Mouse (Mus musculus): ENCODE data around the gene Kxd1.

Gene Kxd1

DNA sequence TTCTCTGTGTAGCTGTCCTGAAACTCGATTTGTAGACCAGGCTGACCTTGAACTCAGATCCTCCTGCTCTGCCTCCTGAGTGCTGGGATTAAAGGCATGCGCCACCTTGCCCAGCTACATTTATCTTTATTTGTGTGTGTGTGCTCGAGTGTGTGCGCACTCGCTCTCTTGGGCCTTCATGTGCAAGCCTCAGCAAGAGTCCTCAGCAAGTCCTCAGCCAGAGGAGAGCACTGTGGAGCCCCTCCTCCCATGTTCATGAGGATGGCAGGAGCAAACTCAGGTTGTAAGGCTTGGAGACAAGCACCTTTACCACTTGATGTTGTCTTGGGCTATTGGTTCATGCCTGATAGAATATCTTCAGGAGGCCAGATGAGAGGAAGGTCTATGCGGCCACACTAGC is 20.0 kb upstream of the Kxd1 start:
- DNase-seq (ENCODE audit: low spot score) = no peak

DNA sequence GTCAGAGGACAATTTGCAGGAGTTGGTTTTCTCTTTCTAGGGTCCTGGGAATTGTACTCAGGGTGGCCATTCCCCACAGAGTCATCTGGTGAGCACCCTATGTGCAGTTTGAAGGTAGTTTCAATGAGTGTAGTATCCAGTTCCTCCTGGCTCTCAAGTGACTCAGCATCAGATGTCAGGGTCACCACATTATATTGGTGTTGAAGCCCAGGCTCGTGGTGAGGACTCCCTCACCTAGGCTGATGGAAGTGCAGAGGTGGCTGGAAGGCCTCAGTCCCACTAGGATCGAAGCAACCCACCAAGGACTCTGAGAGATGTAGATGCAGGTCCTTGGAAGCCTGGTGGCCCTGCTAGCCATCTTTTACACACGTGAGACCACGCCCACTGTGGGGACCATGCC is 18.7 kb upstream of the Kxd1 start:
- DNase-seq (ENCODE audit: low spot score) = no peak

DNA sequence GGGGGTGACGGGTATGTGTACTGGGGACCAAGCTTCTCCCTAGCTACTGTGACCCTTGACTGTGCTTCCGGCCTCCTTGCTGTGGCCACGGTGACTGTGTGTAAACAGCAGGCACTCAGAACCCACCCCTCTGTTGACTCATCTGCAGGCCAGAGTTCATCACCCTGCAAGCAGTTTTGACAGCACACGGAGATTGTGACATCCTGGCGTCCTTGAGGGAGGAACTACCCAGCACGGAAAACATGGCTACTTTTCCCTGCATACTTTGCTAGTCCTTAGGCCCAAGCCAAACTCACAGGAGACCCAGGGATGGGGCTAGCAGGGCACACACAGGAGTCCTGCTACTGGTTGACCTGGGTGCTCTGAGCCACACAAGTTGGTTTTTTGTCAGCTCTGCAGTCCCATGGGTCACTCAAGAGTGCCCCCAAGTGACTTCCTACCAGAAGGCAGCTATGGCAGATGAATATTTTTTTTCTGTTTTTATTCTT is 16.5 kb upstream of the Kxd1 start:
- DNase-seq (ENCODE audit: low spot score) = no peak

DNA sequence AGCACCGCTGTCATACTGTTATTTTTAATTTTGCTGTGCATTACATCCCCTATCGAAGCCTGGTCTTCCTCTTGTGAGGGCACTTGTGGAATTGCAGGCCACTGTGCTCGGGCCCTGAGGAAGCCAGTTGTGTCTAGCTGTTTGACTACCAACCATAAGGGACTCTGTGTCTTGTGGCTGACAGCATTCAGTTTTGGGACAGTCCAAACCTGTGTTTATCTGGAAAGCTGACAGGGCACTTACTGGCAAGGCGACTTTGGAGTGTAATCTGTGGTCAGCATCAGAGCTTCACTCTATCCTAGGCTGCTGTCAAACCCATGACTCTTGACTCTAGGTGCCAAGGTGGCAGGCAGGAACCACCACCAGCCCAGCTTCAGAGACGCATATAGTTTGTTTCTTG is 13.3 kb upstream of the Kxd1 start:
- no peak for DNase-seq (ENCODE audit: low spot score)

DNA sequence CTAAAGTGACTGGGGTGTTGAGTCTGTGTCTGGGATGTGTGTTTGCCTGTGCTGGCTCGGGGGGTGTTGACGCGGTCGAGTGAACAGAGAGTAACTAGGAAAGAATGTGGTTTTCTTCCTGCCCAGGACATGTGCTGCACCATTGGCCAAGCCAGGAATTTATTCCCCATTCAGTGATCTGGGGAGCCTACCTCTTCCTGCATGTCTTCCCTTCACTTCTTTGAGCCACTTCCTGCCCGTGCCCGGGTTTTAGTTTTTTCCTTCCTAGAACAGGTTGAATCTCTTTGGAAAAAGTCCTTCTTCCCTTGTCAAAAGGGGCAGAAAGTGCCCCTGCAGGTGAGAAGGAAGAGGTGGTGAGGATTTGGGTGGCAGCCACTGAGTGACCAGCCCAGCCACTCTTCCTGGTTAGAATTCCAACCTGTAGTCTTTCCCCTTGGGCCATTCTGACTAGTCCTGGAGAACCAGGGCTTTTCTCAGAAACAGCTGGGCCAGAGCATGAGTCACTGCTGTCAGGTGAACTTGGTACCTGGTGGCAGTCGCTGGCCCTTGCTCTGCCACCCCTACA is 12.8 kb upstream of the Kxd1 start:
- no peak for DNase-seq (ENCODE audit: low spot score)

DNA sequence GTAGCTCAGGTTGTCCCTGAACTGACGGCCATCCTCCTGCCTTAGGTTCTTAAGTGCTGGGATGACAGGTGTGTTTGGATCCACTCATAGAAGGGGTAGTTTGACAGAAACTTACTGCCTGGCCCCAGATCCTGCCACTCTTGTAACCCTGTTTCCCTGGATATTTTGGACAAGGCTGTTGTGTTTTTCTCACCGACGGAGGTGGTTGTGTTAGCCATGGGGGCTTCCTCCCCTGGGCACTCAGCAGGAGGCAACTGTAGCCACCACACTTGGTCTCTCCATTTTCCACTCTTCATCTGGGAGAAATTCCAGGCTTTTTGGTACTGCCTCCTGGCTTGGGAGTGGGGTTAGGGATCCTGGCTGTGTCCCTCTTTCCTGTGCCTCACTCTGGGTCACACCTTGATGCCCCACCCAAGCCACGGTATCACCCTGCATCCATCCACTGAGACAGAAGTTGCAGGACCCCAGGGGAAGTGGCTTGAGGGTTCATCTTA is 12.3 kb upstream of the Kxd1 start:
- no peak for DNase-seq (ENCODE audit: low spot score)

DNA sequence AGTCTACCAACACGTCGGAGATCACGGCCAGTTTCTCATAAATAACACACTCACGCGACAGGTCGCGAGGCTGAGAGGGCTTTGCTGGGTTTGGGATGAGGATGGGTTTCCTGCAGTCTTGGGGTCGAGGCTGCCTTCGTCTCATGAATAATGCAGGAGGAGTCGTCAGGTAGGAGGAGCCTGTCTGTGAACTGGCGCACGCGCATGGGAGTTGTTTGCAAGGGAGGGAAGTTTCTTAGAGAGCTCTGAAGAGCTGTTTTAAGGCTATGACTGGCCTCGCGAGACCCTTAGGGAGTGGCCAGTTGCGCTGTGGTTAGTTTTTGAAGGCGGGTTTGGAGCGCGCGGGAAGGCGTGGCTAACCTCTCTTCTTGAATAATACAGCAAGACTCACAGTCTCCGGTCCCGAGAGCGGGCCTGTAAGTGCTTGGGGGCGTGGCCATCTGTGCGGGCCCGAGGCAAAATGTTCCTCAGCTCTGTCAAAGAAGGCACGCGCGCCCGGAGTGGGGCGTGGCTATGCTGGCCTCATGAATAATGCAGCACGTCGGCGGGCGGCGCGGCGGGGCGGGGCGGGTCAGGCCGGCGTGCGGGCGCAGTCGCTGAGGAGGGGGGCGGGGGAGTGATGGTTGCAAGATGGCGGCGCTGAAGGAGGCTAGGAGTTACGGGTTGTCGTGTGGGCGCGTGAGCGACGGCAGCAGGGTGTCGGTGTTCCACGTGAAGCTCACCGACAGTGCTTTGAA is 11.5 kb upstream of the Kxd1 start, which contains the start of gene Ell:
Ell (plus strand) TSS at position 381 of the 737 bp plus-strand sequence.
- DNase-seq (ENCODE audit: low spot score) = peak; percentile 99

DNA sequence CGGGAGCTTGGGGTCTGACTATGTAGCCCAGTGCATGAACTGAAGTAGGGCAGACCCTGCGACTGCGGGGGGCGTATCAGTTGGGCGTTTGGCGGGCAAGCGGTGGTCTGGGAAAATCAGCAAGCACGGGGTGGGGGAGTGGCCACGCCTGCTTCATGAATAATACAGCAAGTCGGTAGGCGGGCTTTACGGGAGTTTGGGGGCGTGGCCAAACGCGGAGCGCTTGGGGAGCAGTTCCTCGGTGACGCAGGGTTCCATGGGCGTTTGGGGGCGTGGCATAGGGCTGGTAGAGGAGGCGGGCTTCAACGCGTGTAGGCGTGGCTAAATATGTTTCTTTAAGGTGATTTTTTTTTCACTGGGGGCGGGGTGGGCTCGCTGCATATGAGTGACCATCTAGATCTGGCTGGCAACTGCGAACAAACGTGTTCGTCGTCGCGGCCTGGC is 10.9 kb upstream of the Kxd1 start:
- peak; percentile 100 for DNase-seq (ENCODE audit: low spot score)

DNA sequence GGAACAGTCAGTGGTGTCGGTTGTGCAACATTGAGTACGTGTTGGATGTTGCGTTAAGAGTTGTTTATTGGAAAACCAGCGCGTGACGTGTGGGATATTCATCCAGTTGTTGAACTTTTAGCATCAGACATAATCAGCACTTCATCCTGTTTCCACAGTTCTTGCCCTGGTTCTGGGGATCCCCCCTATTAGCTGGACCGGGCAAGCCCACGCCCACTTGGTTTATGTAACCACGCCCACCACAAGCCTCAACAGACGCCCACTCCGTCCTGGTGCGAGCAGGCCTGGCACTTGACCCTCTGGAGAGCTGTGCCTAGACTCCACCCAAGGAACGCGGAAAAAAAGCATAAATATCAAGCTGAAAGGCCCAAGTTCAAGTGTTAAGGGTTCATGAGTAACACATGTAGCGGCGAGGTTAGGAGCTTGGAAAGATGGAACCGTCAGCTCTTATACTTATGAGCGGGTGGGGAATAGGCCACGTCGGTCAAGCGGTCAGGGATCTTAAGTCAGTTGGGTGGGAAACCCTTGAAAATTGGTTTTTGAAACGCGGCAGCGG is 10.3 kb upstream of the Kxd1 start:
- peak; percentile 52 for DNase-seq (ENCODE audit: low spot score)

DNA sequence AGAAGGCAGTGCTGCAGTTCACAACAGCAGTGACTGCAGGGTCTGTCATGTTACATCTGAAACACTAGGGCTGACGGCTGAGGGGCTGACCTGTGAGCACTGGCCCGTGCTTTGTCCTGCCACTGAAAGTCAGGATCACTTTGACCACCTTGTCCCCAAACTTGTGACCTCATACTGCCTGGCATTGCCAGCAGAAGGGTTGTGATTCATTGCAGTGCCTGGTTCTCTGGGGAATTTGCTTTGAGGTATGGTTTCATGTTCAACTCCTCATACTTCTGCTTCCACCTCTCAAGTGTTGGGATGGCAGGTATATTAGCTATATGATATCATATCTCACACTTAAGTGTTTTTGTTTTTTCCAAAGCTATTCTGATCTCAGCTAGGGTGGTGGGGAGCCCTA is 7.9 kb upstream of the Kxd1 start:
- no peak for DNase-seq (ENCODE audit: low spot score)

DNA sequence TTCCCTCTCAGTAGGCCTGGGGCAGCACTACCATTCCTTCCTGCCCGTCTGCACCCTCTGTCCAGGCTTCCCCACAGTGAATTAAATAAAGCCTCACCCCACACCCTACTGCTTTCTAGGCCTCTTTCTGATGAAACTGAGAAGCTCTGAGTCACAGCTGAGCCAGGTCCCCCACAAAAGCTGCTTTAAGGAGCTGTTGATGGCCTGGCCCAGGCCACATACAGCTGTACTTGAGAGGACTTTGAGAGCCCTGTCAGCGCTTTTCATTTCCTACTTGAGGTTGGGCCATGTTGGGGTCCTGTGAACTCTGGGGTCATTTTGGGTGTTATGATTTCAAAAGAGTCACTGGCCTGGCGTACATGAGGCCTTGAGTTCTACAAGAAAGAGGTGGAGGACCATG is 7.5 kb upstream of the Kxd1 start:
- DNase-seq (ENCODE audit: low spot score) = no peak

DNA sequence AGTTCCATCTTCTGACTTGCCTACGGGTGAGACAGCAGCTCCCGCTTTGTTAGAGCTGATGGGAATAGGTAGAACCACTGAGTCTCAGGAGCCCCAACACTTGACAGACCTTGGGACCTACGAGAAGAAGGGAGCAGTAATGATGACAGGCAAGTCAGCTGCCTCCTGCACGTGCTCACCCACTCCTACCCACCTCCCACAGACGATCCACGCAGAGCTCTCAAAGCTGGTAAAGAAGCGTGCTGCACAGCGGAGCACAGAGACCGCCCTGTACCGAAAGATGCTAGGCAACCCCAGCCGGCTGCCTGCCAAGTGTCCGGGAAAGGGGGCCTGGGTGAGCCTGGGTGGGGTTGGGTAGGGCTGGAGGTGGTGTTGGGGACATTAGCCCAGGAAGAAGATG is 6.5 kb upstream of the Kxd1 start:
- DNase-seq (ENCODE audit: low spot score) = no peak

DNA sequence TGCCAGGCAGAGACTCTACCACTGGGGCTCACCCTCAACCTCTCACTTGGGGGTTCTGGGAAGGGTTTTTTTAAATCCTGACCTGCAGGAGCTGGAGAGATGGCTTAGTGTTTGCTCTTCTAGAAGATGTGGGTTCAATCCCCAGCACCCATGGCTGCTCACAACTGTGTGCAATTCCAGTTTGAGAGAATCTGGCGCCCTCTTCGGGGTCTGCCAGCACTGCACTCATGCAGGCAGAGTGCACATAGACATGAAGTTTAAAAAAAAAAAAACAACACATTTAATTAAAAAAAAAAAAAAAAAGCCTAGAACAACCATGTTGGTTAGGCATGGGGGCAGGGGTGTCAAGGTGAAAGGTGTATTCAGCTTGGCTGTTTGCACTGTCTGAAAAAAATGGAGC is 2.6 kb upstream of the Kxd1 start:
- DNase-seq (ENCODE audit: low spot score) = no peak

DNA sequence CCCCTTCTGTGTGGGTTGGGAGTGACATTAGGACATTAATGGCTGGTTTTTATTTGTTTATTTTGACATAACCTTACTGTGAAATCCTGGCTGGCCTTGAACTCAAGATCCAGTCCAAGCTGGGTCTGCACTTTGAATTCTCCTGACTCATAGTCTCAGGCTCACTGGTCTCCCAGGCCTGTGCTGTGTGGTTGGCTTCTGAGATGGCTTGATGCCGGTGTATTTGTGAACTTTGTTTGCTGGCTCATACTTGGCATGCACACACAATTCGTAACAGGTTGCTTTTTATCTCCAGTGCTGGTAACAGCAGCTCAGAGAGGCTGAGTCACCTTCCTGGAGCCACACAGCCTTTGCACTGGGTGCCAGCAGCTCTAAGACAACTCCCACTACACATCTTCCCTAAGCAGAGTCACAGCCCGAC is 2.0 kb upstream of the Kxd1 start:
- no peak for DNase-seq (ENCODE audit: low spot score)

DNA sequence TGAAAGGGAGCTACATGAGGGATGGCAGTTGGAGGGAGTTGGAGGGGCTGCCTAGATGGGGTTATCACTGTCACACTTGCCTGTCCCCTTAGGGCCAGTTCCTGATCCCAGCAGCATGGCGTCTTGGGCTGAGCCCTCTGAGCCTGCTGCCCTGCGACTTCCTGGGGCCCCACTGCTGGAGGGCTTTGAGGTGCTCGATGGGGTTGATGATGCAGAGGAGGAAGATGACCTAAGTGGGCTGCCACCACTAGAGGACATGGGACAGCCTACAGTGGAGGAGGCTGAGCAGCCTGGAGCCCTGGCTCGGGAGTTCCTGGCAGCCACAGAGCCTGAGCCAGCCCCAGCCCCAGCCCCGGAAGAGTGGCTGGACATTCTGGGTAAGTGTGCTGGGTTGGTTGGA is 1.5 kb upstream of the Kxd1 start:
- no peak for DNase-seq (ENCODE audit: low spot score)

DNA sequence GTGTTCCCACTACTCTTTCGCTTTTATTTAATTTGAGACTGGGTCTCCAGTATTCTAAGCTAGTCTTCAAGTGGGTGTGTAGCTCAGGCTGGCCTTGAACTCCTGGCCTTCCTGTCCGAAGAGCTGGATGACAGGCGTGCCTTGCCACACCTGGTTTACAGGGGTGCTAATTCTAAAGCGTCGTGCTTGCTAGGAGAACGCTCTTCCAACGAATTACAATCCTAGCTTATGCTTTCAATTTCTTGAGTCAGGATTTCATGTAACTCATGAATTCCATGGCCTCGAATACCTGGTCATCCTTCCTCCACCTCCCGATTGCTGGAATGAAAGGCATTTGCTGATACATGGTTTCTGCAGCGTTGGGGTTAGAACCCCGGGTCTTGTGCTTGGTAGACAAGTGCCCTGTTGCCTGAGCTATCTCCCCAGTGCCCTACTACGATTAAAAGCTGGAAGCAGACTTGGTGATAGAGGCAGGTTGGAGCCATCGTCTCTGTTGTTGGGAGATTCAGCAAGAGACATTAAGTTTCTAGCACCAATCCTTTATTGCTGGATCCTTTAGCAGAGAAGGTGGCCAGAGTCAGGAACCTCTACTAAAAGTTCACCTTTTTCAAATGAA is 534 bp upstream of the Kxd1 start:
- DNase-seq (ENCODE audit: low spot score) = no peak

DNA sequence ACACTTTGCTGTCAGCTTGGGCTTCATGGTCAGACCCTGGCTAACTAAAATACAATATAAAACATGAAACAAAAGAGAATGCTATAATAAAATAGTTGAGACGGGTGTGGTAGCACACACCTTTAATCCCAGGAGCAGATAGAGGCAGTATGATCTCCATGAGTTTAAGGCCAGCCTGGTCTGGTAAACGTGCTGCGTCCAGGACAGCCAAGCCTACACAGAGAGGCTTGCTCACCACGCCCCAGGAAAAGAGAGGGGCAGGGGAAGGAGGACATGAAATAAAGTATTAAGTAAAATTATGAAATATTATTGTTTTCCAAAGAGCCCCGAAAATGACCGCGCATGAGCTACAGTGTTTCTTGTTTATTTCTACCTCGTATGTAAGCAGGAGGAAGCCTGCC is 645 bp downstream of the Kxd1 start:
- DNase-seq (ENCODE audit: low spot score) = no peak

DNA sequence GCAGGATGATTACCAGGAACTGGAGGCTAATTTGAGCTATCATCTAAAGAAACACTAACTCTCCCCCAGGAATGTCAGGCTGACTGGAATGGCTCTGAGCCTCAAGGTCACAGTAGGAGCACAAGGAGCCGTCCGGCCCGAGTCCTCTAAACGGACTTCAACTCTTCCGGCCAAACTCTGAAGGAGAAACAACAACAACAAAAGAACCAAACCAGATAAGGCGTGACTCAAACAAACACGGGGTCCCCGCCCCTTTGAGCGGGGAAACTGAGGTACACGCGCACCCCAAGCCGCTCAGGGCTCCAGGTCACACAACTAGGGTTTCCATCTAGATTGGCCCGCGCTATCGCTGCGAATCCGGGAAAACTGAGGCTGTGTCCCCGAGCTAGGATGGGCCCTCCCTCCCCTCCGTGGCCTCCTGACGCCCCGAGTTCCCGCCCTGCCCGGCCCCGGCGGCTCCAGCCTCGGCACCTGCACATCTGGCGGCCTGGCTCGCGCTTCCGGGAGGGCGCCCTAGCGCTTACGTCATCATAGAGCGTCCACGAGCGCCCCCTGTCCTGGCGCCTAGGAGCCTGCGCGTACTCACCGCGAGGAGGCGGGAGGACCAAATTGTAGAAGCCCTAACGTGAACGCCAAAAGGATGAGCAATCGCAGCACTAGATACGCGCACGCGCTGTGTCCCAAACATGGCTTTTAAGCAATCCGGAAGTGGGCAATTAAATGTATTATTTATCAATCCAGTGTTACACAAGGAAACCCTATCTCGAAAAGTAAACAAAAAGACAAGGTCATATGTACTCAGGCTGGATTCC is 5.0 kb downstream of the Kxd1 start:
- peak; percentile 94 for DNase-seq (ENCODE audit: low spot score)

DNA sequence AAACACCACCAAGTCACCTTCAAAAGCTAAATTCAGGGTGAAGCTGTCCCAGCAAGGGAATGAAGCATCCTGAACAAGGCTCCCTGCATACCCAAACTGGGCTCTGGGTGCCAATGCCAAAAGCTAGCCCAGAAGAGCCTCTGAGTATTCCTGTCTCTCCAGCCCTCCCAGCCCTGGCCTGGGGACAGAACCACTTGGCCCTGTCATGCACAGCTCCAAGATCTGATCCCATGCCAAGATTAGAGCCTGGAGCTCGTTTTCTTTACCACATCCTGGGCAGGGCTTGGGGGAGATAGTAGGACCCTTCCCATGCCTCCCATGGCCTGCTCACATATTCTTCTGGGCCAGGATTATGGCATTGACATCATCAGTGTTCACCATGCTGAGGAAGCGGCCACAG is 8.2 kb downstream of the Kxd1 start:
- DNase-seq (ENCODE audit: low spot score) = no peak

DNA sequence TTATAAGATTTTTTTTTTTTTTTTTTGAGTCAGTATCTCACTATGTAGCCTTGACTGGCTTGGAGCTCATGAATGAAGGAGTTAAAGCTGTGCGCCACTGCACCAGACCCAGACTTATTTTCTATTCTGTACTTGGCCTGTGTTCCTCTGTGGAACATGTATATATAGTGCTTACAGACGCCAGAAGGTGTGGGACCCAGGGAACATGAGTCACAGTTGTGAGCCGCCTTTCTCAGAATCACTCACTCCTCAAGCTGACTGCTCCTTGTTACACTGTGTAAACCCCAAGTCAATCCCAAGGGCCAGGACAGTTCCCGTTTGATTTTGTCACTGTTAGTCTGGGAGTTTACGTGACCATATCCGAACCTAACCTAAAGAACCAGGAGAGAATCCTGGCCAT is 8.7 kb downstream of the Kxd1 start:
- no peak for DNase-seq (ENCODE audit: low spot score)

DNA sequence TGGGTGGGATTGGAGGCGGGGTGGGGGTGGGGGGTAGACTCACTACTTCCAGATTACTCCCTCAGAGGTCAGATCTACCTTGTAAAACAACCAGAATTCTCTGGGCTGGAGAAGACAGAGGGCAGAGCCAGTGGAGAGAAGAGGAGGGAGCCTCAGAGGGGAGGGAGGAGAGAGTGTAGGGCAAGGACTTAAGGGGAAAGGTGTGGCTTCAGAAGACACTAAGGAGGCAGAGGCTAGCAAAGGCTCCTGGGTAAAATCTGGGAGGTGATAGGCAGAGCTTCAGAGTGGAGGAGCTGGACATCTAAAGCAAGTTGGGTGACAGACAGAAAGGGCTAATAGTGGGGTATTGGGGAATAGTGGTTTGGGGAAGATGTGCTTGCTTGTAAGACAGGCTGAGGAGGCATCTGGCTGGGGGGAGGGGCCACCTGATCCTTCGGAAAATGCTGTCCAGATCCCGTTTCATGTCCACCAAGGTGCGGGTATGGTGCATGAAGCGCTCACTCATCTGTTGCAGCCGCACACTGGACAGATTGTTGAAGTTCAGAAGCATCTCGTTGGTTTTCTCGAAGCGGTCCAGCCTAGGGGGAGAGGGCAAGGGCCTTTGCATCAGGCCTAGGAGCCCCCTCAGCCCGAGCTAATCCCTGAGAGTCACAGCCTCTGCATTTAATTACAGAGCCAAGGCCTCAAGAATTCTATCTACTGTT is 9.7 kb downstream of the Kxd1 start:
- DNase-seq (ENCODE audit: low spot score) = no peak

Measured in ovary, postnatal 14 days (tissue).